Mouse (Mus musculus) Patski (cell line): ENCODE data around the gene B230118H07Rik. TPM values are rescaled to one million over a fixed set of nuclear protein-coding genes. Genes with fewer than 3 reads are reported as not detected.
"Not testable (repeated sequence)": the region's sequence is repeated elsewhere in the genome, so short reads cannot be mapped to it uniquely, and the experiment has no call there.

Source experiments
- ATAC-seq: fragments of 100-300 bp; one replicate; pipeline ENCODE4 v1.8.0; 2021
- CTCF ChIA-PET: fragments of 350-600 bp; sonication (Branson Sonifier 250); formaldehyde crosslinking; loops from one replicate; lab custom pipeline; 2022; ENCODE audit warnings: inconsistent platforms; lab: Charles Lee
- POLR2A ChIA-PET: fragments of 350-600 bp; sonication (Branson Sonifier 250); formaldehyde crosslinking; loops from one replicate; lab custom pipeline; 2022; ENCODE audit warnings: antibody characterized with exemption, inconsistent platforms; lab: Charles Lee
- DNase-seq: peaks from one replicate; pipeline ENCODE4 v3.0.0-alpha.2; 2011; ENCODE audit warnings: low read depth, low spot score
- H3K27me3 ChIP-seq: fragments of 371-371 bp; one replicate; pipeline ENCODE4 v1.5.1; 2021
- CTCF ChIP-seq: fragments of 100-300 bp; IDR thresholded peaks from one replicate; pipeline ENCODE4 v1.5.1; 2021
- in situ Hi-C: fragments of 300-500 bp; cut with MboI; formaldehyde crosslinking; loops from 3 replicates; pipeline ENCODE4 v1.11.1; 2018; ENCODE audit warnings: low pct_unique_long_range_greater_than_20kb, mixed read lengths
- polyA plus RNA-seq: library from polyadenylated mRNA; unstranded; gene quantifications from one replicate; pipeline ENCODE4 v1.2.3, GENCODE M21; 2021

The B230118H07Rik gene
- polyA plus RNA-seq, 1 experiment from 2014 or later, result 42.7 TPM

- ChIA-PET POLR2A (no interaction called here), CTCF (interaction anchor here (1.3 kb wide), 1 partner anchor 19 kb away, joined by 3 read pairs; no protein-coding TSS in a partner anchor)
- no peak for TF ChIP-seq CTCF
- ATAC-seq (no peak), DNase-seq (no peak)
- in situ Hi-C loops, result no loop called here
- H3K27me3 ChIP-seq, result no peaks in the 10 kb centered on the region
Measured at GRCm38 (mm10) chr2:101563206-101563605, 86.1 kb downstream of the B230118H07Rik start.

GRCm38 (mm10) chr2:101559431-101559830, 89.9 kb downstream of the B230118H07Rik start:
- no peak for TF ChIP-seq CTCF
- in situ Hi-C loops, result no loop called here
- DNase-seq (no peak), ATAC-seq (no peak)
- POLR2A ChIA-PET, result no interaction called here
- CTCF ChIA-PET, result no interaction called here
- H3K27me3 ChIP-seq, result no peaks in the 10 kb centered on the region

GRCm38 (mm10) chr2:101555886-101556285, 93.4 kb downstream of the B230118H07Rik start:
- ATAC-seq (no peak), DNase-seq (no peak)
- POLR2A ChIA-PET, result no interaction called here
- in situ Hi-C loops, result no loop called here
- TF ChIP-seq CTCF, result no peak
- CTCF ChIA-PET, result no interaction called here
- no peaks in the 10 kb centered on the region for H3K27me3 ChIP-seq

GRCm38 (mm10) chr2:101553851-101554250, 95.5 kb downstream of the B230118H07Rik start:
- no peaks in the 10 kb centered on the region for H3K27me3 ChIP-seq
- no peak for DNase-seq
- POLR2A ChIA-PET, result no interaction called here
- TF ChIP-seq CTCF, result no peak
- in situ Hi-C loops, result no loop called here
- ATAC-seq, result no peak
- CTCF ChIA-PET, result no interaction called here

- CTCF ChIA-PET, result no interaction called here
Measured at GRCm38 (mm10) chr2:101552301-101552700, 97.0 kb downstream of the B230118H07Rik start.

GRCm38 (mm10) chr2:101551026-101551719, 98.2 kb downstream of the B230118H07Rik start:
- in situ Hi-C loops, result no loop called here
- no peak for TF ChIP-seq CTCF
- DNase-seq, result no peak
- ATAC-seq, result no peak
- ChIA-PET CTCF (interaction anchor here (0.7 kb wide), 1 partner anchor 105 kb away, joined by 3 read pairs; no protein-coding TSS in a partner anchor), POLR2A (no interaction called here)
- peaks cover 3% of the 10 kb centered on the region for H3K27me3 ChIP-seq

More at GRCm38 (mm10) chr2:101552301-101552700, 97.0 kb downstream of the B230118H07Rik start:
- ATAC-seq (no peak), DNase-seq (no peak)
- in situ Hi-C loops, result no loop called here
- POLR2A ChIA-PET, result no interaction called here
- peaks cover 3% of the 10 kb centered on the region for H3K27me3 ChIP-seq
- no peak for TF ChIP-seq CTCF

- ChIA-PET CTCF (no interaction called here), POLR2A (no interaction called here)
- DNase-seq (no peak), ATAC-seq (no peak)
- peaks cover 3% of the 10 kb centered on the region for H3K27me3 ChIP-seq
- TF ChIP-seq CTCF, result no peak
- in situ Hi-C loops, result no loop called here
Measured at GRCm38 (mm10) chr2:101550176-101550575, 99.2 kb downstream of the B230118H07Rik start.

GRCm38 (mm10) chr2:101548866-101549265, 100.5 kb downstream of the B230118H07Rik start:
- in situ Hi-C loops, result no loop called here
- TF ChIP-seq CTCF, result no peak
- DNase-seq, result no peak
- POLR2A ChIA-PET, result no interaction called here
- H3K27me3 ChIP-seq, result peaks cover 7% of the 10 kb centered on the region
- CTCF ChIA-PET, result no interaction called here
- no peak for ATAC-seq

- POLR2A ChIA-PET, result no interaction called here
- no peak for TF ChIP-seq CTCF
- in situ Hi-C loops, result no loop called here
- DNase-seq (no peak), ATAC-seq (no peak)
- peaks cover 17% of the 10 kb centered on the region for H3K27me3 ChIP-seq
- CTCF ChIA-PET, result interaction anchor here (0.8 to 1.2 kb wide), 2 partner anchors 20 to 107 kb away, joined by 3 to 4 read pairs; no protein-coding TSS in a partner anchor
Measured at GRCm38 (mm10) chr2:101545593-101545992, 103.7 kb downstream of the B230118H07Rik start.

- no peak for DNase-seq
Measured at GRCm38 (mm10) chr2:101543704-101544417, 105.5 kb downstream of the B230118H07Rik start.

GRCm38 (mm10) chr2:101536887-101537286, 112.4 kb downstream of the B230118H07Rik start:
- H3K27me3 ChIP-seq, result peaks cover 32% of the 10 kb centered on the region
- ATAC-seq, DNase-seq, in situ Hi-C loops, POLR2A ChIA-PET, CTCF ChIA-PET: not testable (repeated sequence)

More at GRCm38 (mm10) chr2:101543704-101544417, 105.5 kb downstream of the B230118H07Rik start:
- ATAC-seq, result no peak
- POLR2A ChIA-PET, result no interaction called here
- TF ChIP-seq CTCF, result peak; percentile 56
- H3K27me3 ChIP-seq, result peaks cover 21% of the 10 kb centered on the region
- CTCF ChIA-PET, result interaction anchor here (0.8 to 2.2 kb wide), 6 partner anchors 8 to 71 kb away, joined by 3 to 8 read pairs (median 4); no protein-coding TSS in a partner anchor
- in situ Hi-C loops, result no loop called here
